Mouse (Mus musculus) erythroblast, embryonic 14.5 days (primary cell): Measurements from ENCODE around the gene 4931414P19Rik.
"Not testable (repeated sequence)": the region's sequence is repeated elsewhere in the genome, so short reads cannot be mapped to it uniquely, and the experiment has no call there.

ENCODE experiments used
- GATA1 ChIP-seq: IDR thresholded peaks from 2 replicates; pipeline ENCODE4 v1.6.1; 2012; ENCODE audit warnings: low read length, inconsistent platforms, mixed read lengths
- TAL1 ChIP-seq: IDR thresholded peaks from 3 replicates; pipeline ENCODE4 v1.6.1; 2012; ENCODE audit warnings: low read length, inconsistent platforms, mixed read lengths

DNA sequence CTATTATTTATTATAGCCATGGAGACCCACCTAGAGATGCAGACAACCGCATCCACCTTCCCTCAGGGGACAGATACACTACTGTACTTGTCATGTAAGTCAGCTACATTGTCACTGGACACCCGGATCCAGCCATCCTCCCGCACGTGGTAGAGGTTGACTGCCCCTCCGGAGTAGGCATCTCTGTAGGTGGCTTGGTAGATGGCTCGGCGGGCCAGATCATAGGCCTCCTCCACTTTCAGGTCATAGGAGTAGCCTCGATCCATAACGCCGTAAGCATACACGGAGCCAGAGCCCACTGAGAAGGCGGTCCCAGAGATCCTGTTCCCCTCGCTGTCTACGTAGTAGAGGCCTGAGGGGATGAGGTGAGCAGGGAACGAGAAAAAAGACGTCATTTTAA, 8.3 kb upstream of the 4931414P19Rik start:
- TF ChIP-seq GATA1, TAL1: not testable (repeated sequence)
